Mouse (Mus musculus): ENCODE data around the gene Lrrtm4.

DNA sequence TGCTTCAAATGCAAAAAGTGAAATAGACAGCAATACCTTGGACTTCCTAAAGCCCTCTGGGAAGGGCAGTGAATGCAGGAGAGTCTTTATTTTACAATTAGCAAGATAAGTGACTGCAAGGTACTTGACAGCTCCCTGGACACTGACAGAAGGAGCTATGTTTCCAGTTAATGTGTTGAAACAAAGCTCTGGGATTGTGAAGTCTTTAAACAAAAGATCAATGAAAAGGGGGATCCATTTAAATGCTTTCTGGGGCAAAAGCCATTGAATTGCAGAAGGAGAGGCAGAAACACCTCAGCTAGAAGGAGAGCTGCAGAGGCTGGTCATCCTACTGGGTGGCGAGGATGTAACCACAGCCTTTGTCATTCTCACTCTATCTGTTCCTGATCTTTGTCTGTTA lies 571.1 kb downstream of the Lrrtm4 start:
- TF ChIP-seq CTCF (conservative IDR thresholded peaks at IDR 0.05; ENCODE audit: insufficient read depth, insufficient read length, low read depth, low read length) = no peak
- no peak for TF ChIP-seq POLR2A (IDR thresholded peaks at IDR 0.05; ENCODE audit: low read depth, low read length)
